Mouse (Mus musculus): ENCODE data around the gene Srrm4. TPM values are rescaled to one million over a fixed set of nuclear protein-coding genes. Genes with fewer than 3 reads are reported as not detected.

Srrm4 gene
- polyA plus RNA-seq, 1 experiment from 2014 or later = 15.7 TPM

DNA sequence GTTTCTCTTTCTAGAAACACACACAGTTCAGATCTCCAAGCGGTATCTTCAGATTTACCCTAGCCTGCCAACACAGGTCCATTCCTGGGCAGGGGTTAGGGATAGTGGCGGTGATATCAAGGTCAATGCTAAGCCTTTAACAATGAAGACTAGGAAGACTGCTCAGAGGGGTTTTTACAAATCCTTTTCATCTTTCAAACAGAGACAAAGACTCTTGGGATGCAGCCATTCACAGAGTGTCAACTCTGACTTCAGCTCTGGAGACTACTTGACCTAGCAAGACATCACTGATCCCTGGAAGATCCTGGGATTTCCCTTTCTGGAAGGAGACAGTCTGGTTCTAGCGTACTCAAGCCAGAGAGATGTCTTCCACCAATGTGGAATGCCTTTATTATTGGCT, 190.8 kb downstream of the Srrm4 start:
- Histone ChIP-seq H3K9me3 (ENCODE audit: control insufficient read depth, low read length) (no peaks in the 10 kb centered on the region), H3K36me3 (ENCODE audit: control insufficient read depth, insufficient read depth, low read length) (no peaks in the 10 kb centered on the region), H3K4me1 (ENCODE audit: control insufficient read depth, insufficient read depth, low read depth, low read length) (no peaks in the 10 kb centered on the region), H3K27ac (ENCODE audit: low read depth, low read length) (no peak overlapping the region), H3K4me2 (ENCODE audit: low read length) (no peak overlapping the region), H3K9ac (ENCODE audit: low read depth, low read length) (no peak overlapping the region), H3K27me3 (replicated peaks; ENCODE audit: control insufficient read depth, insufficient read depth, low read length) (no peaks in the 10 kb centered on the region), H3K4me3 (ENCODE audit: low read length) (no peak overlapping the region)
- ATAC-seq = no peak
- WGBS = 81% methylated on average over 3 of the region's 3 CpGs

DNA sequence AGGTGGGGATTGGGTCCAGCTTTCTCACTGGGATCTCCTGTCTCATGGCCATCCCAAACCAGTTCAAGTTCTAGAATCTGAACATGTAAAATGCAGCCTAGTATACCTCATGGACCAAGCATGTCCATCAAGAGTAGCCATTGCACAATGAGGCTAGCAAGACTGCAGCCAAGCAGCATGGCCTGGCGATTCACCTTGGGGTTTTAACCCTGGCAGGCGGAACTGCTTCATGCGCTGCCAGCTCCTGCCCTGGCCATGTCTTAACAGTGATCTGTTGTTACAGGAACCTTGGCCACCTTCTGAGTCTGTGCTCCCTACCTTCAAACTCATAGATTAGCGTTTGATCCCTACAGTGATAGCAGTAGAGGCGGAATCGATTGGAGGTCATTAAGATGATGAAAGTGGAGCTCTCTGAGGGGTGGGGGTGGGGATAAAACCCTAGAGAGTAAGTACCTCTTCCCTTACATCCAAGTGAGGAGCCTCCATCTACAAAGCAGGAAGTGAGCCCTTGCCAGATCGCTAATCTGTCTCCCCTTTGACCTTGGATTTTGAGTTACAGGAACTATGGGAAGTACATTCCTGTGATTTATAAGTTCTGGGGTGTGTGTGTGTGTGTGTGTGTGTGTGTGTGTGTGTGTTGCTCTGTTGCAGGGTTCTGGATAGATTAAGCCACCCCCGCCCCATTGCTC, 191.4 kb downstream of the Srrm4 start:
- Histone ChIP-seq H3K4me1 (ENCODE audit: control insufficient read depth, insufficient read depth, low read depth, low read length) (no peaks in the 10 kb centered on the region), H3K9me3 (ENCODE audit: control insufficient read depth, low read length) (no peaks in the 10 kb centered on the region), H3K36me3 (ENCODE audit: control insufficient read depth, insufficient read depth, low read length) (no peaks in the 10 kb centered on the region), H3K27ac (ENCODE audit: low read depth, low read length) (no peak overlapping the region), H3K4me2 (ENCODE audit: low read length) (no peak overlapping the region), H3K4me3 (ENCODE audit: low read length) (no peak overlapping the region), H3K27me3 (replicated peaks; ENCODE audit: control insufficient read depth, insufficient read depth, low read length) (no peaks in the 10 kb centered on the region), H3K9ac (ENCODE audit: low read depth, low read length) (no peak overlapping the region)
- WGBS = 83% methylated on average over 8 of the region's 8 CpGs
- no peak for ATAC-seq

DNA sequence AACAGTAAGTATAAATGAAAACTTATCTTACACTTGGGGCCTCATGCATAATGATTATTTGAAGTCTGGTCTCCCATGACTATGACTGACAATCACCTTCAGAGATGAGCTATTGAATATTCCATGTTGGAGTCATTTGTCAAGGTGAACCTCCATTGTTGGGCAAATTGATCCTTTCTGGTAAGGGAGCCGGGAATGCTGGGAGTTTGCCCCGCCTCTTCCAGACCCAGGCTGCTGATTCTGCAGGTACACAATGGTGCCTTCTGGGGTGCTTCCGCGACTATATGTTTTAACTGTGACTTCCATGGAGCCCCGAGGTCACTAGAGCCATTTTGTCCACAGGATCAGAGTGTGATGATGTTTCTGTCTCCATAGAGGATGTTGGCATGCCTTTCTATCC, 195.5 kb downstream of the Srrm4 start:
- Histone ChIP-seq H3K4me2 (ENCODE audit: low read length) (no peak overlapping the region), H3K9ac (ENCODE audit: low read depth, low read length) (no peak overlapping the region), H3K4me3 (ENCODE audit: low read length) (no peak overlapping the region), H3K9me3 (ENCODE audit: control insufficient read depth, low read length) (no peaks in the 10 kb centered on the region), H3K27ac (ENCODE audit: low read depth, low read length) (no peak overlapping the region), H3K4me1 (ENCODE audit: control insufficient read depth, insufficient read depth, low read depth, low read length) (no peaks in the 10 kb centered on the region), H3K36me3 (ENCODE audit: control insufficient read depth, insufficient read depth, low read length) (no peaks in the 10 kb centered on the region), H3K27me3 (replicated peaks; ENCODE audit: control insufficient read depth, insufficient read depth, low read length) (no peaks in the 10 kb centered on the region)
- ATAC-seq = no peak
- 86% methylated on average over 5 of the region's 5 CpGs for WGBS

DNA sequence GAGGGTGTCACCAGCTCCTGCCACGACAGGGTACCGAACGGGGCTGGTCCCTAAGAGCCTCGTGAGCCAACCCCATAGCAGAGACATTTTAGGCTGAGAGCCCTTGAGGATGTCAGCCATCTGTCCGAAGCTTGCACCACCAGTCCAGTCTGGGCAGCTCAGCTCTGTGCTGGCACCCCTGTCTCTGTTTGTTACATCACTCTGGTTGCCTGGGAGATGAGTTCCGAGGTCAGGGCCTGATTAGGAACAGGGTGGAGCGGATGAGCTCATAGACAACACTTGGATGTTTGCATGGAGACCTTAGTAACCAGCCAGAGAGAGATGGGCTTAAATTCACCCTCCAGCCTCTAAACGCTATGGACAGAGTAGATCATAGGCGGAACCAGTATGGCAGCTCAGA, 199.0 kb downstream of the Srrm4 start:
- no peaks in the 10 kb centered on the region for H3K27me3 ChIP-seq (replicated peaks; ENCODE audit: control insufficient read depth, insufficient read depth, low read length)
- WGBS = 74% methylated on average over 9 of the region's 9 CpGs
- no peak for ATAC-seq
- H3K4me1 ChIP-seq (ENCODE audit: control insufficient read depth, insufficient read depth, low read depth, low read length) = peaks cover 10% of the 10 kb centered on the region
- no peaks in the 10 kb centered on the region for H3K9me3 ChIP-seq (ENCODE audit: control insufficient read depth, low read length)
- no peak overlapping the region for H3K4me2 ChIP-seq (ENCODE audit: low read length)
- H3K36me3 ChIP-seq (ENCODE audit: control insufficient read depth, insufficient read depth, low read length) = no peaks in the 10 kb centered on the region
- no peak overlapping the region for H3K27ac ChIP-seq (ENCODE audit: low read depth, low read length)
- no peak overlapping the region for H3K9ac ChIP-seq (ENCODE audit: low read depth, low read length)
- H3K4me3 ChIP-seq (ENCODE audit: low read length) = no peak overlapping the region

DNA sequence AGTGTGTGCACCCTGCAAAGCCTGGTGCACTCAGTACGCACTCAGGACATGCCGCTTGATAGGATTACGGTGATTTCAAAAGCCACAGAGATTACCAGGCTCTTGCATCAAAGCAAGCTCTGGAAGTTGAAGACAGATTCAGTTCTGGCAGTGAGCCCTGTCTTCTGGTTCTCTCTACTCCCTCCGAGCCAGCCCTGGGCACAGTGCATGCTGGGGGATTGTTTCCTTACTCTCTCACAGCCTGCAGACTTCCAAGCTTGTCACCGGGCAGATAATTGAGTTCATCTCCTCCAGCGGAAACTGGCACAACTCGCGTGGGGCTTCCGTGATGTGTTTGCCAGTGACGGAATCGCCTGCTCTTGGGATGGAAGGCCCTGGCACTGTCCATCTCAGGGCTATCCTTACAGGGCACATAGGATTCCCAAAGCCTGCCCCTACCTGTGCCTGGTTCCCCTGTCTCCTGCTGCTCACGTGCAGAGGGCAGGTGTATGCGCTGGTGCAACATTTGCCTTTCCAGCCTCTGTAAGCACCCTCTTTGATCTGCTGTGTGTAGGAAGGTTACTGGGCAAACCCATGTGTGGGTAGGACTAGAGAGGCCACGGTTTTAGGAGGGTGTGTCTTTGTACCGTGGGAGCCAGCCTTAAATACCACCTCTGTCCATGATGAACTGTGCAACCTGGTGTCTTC, 201.6 kb downstream of the Srrm4 start:
- Histone ChIP-seq H3K9me3 (ENCODE audit: control insufficient read depth, low read length) (no peaks in the 10 kb centered on the region), H3K4me3 (ENCODE audit: low read length) (no peak overlapping the region), H3K27me3 (replicated peaks; ENCODE audit: control insufficient read depth, insufficient read depth, low read length) (no peaks in the 10 kb centered on the region), H3K27ac (ENCODE audit: low read depth, low read length) (no peak overlapping the region), H3K4me2 (ENCODE audit: low read length) (peak overlapping the region; percentile 20; the same call in 1 of the 2 replicates), H3K36me3 (ENCODE audit: control insufficient read depth, insufficient read depth, low read length) (no peaks in the 10 kb centered on the region), H3K9ac (ENCODE audit: low read depth, low read length) (0 out of 2 replicates have a peak overlapping the region, but pooled peaks have one; percentile 19), H3K4me1 (ENCODE audit: control insufficient read depth, insufficient read depth, low read depth, low read length) (peaks cover 10% of the 10 kb centered on the region)
- WGBS = 51% methylated on average over 15 of the region's 15 CpGs
- peak; percentile 86 for ATAC-seq

DNA sequence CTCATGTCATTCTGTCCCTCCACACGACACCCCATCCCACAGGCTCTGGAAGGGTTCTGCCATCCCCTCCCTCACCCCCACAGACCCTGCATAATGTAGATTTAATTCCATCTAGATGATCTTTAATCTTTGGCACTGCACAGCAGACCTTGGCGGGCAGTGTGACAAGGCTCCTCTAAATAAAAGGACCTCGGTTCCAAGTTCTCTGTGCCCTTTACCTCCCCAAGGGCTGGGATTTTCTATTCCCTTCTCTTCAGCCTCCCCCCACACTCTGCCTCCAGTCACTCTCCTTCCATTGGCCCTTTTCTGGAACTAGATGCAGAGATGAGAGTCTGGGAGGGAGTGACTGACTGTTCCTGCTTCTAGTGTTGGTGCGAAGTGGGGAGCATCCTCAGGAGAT, 202.3 kb downstream of the Srrm4 start:
- Histone ChIP-seq H3K27me3 (replicated peaks; ENCODE audit: control insufficient read depth, insufficient read depth, low read length) (no peaks in the 10 kb centered on the region), H3K4me3 (ENCODE audit: low read length) (no peak overlapping the region), H3K27ac (ENCODE audit: low read depth, low read length) (no peak overlapping the region), H3K4me1 (ENCODE audit: control insufficient read depth, insufficient read depth, low read depth, low read length) (peaks cover 10% of the 10 kb centered on the region), H3K9me3 (ENCODE audit: control insufficient read depth, low read length) (no peaks in the 10 kb centered on the region), H3K4me2 (ENCODE audit: low read length) (no peak overlapping the region), H3K36me3 (ENCODE audit: control insufficient read depth, insufficient read depth, low read length) (no peaks in the 10 kb centered on the region), H3K9ac (ENCODE audit: low read depth, low read length) (no peak overlapping the region)
- ATAC-seq = 0 out of 2 replicates have a peak, but pooled peaks have one; percentile 27
- 61% methylated on average over 4 of the region's 4 CpGs for WGBS

Other genes with a start within 250 kb of the Srrm4 start
- 8.9 and 9.4 TPM in 2 replicates for gene Hspb8, start 169.0 kb downstream of the Srrm4 start, polyA plus RNA-seq (2015; fragmentation: Nextera tagmentation; extraction: Ambion mirVana)